Mouse (Mus musculus) adrenal gland (tissue): Measurements from ENCODE around the gene Ank3.

Experiments used
- intact Hi-C: fragments of 180-260 bp; cut with DNase I; formaldehyde crosslinking; loops from one replicate; pipeline ENCODE4 v1.15.1; 2025

The Ank3 gene

DNA sequence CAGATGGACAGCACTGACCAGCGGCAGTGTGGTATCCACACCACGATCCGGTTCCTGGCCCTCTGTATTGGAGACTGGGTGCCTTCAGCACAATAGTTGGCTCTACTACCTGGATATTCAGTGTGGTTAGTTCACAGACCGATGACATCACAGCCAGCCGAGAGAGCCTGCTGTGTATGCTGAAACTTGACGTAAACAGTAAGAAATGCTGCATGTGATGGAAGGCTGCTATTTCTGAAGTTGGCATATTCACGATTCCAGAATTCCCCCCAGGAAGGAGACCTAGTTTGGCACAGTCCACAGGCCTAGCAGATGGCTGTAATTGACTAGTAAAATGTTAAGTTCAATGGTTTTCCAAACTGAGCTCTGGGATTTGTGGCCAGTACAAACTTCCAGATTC lies 521.2 kb downstream of the Ank3 start:
- intact Hi-C loops = no loop called here

- intact Hi-C loops = no loop called here
Observed at GRCm38 (mm10) chr10:69922076-69922475, 523.5 kb downstream of the Ank3 start.

DNA sequence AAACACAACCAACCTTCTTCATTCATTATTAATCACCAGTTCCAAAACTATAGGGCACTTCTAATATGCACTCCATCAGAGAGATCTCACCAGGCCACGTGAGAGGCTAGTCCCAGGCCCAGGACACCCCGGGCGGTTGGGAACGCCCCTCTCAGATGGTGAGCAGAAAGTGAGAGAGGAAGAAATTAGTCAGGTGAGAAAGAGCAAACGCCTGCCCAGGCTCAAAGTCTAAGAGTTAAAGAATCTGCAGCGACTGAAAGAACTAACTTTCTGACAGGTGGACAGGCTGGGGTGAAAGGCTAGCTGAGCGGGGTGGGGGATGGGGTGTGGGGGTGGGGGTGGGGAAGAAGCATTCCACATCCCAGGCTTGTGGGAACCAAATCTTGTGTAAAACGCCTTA lies 525.2 kb downstream of the Ank3 start:
- intact Hi-C loops = no loop called here

GRCm38 (mm10) chr10:69924321-69924720 lies 525.7 kb downstream of the Ank3 start:
- intact Hi-C loops = no loop called here

DNA sequence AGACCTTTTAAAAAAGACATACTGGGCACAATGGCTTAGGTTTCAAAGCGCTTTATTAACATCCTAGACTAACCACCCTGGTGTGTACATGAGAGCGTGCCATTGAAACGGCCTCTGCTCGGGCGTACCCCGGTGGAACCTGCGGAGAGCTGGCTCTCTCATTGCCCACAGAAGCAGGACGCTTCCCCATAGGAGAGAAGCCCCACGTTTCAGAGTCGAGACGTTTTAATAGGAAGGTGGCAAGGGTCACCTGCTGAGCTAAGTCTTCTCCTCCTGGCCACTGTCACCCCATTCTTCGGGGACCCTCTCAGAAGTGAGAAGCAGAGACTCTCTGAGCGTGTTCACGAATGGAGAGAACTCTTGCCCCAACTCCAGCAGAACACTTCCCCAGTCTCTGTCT lies 526.3 kb downstream of the Ank3 start:
- intact Hi-C loops = no loop called here

- intact Hi-C loops = no loop called here
Observed at GRCm38 (mm10) chr10:69925285-69926157, 526.9 kb downstream of the Ank3 start.

DNA sequence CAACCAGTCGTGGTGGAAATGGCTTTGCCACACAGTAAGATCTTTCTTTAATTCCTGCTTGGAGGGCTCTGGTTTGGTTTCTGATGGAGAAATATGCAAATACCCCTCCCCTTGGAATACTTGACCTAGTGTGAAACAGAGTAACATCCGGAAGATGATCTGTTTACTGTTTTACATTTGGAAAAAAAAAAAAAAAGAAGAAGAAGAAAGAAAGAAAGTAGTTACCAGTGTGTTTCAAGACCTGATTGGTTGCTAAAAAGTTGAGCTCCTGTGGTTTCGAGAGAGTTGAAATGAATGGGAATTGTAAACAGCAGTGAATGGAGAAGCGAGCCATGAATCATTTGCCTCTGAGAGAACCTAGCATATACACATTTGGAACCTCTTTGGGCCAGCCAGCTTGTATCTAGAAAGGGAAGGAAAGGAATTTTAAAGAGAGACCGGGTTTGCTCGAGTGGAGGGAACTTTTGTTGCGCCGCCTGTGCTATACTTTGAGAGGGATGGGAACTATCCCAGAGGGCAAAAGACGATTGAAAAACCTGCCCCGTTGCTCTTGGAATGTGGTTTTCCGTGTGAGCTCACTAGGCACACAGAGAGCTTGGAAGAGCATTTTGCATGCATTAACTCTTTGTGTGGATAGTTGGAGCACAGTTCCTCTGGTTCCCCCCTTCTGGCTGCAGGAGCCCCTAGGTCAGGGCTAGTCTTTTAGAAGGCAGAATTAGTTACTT lies 527.7 kb downstream of the Ank3 start:
- intact Hi-C loops = no loop called here

- intact Hi-C loops = no loop called here
Observed at GRCm38 (mm10) chr10:69927012-69927411, 528.4 kb downstream of the Ank3 start.

GRCm38 (mm10) chr10:69928358-69928757 lies 529.8 kb downstream of the Ank3 start:
- intact Hi-C loops = no loop called here

DNA sequence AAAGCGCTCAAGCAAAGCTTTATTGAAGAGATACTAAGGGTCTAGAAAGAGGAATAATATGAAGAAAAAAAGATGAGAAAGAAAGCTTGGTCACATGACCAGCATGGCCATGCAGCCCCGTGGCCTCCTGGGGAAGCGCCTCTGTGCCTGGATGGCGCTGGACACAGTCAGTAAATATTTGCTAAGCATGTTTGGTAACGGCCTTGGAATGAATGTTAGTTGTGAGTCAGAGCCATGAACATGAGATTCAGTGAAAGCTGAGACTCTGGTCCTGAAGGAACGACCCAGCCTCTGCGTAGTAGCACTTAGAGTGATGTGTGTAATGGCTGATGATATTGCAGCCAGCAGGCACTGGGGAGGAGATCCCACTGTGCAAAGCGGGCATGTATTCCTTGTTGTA lies 531.9 kb downstream of the Ank3 start:
- intact Hi-C loops = no loop called here

DNA sequence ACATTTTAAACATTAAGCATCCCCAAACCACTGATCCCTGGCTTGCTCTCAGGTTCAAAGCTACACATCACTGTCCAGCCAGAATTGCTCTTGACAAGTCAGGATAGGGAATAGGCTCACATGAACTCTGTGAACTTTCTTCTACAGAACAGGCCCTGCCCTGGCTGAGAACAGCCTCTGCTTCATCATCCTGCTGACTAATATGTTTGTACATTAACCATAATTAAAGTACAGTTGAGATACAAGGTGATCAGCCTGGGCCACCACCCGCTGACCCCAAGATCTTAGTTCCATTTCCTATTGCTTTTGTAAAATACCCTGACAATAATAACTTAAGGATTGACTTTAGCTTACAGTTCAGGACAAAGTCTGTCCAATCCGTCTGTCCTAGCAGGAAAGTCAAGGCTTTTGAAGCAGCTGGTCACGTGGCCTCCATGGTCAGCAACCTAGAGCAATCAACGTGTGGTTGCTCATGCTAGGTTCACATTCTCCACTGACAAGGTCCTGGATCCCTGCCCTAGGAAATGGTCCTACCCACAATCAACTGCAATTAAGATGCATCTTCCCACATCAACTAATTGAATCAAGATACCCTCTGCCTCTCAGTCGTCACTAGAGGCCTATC lies 538.0 kb downstream of the Ank3 start:
- intact Hi-C loops = no loop called here

GRCm38 (mm10) chr10:69937291-69937921 lies 538.8 kb downstream of the Ank3 start:
- intact Hi-C loops = no loop called here

DNA sequence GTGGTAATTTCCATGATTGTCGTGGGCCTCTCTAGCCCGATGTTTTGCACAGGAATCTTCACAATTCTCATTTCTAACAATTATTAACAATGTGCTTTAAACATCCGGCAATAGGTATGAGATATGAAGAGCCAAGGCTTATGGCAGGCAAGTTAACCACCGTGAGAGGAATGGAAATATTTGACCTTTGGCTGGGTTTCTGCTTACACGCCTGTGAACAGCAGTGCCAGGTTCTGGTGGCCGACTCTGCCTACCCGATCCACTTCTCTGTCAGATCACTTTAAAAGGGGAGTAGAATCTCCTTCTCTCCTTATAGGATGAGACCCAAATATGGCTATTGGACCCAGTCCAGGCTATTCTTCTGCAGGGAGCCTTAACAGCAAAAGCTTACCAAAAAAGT lies 540.6 kb downstream of the Ank3 start:
- intact Hi-C loops = no loop called here

GRCm38 (mm10) chr10:69939966-69940365 lies 541.4 kb downstream of the Ank3 start:
- intact Hi-C loops = no loop called here

DNA sequence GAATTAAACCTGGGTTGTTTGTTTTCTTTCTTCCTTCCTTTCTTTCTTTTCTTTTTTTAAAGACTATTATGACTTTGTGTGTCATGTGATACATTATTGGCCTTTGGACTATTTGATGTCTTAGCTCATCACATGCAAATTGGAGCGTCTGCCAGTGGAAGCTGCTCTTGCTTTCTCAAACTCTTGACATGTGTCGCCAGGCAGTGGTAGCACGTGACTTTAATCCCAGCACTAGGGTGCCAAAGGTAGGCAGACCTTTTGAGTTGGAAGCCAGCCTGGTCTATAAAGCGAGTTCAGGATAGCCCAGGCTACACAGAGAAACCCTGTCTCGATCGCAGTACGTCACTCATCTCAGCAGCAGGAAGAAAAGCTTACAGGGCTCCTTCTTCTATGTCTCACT lies 542.4 kb downstream of the Ank3 start:
- intact Hi-C loops = no loop called here

DNA sequence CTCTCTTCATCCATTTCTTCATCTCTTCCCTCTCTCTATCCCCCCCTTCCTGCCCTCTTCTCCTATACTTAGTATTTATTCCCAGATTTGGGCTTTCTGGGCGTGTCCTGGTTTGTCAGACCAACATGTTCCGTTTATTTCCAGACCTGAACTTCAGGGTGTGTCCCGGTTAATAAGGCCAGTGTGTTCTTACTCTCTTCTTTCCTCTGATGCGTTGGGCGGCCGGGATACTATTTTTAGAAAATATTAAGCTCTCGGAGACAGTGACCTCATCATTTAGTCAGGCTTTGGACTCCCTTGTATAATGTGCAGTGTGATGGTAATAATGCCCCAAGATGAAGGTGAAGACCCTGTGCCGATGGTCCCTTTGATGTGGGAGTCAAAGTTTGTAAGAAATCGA lies 546.3 kb downstream of the Ank3 start:
- intact Hi-C loops = no loop called here

- intact Hi-C loops = no loop called here
Observed at GRCm38 (mm10) chr10:69945870-69946269, 547.3 kb downstream of the Ank3 start.

- intact Hi-C loops = no loop called here
Observed at GRCm38 (mm10) chr10:69946271-69946670, 547.7 kb downstream of the Ank3 start.

DNA sequence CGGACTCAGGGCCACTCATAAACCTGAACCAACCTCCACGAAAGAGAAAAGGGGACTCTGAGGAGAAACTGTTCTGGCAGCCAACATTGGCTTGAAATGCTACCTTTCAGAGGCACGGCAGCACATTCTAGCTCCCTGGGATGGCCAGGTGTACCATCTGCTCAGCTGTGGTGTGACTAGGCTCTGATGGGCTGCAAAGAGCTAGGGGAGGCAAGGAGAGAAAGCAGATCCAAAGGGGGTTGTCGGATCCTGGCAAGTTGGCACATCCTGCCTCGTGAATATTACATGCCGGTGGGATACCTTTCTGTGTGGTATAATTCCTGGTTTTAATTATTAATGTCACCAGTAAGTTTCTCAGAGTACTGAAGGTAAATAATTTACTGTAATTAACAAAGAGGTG lies 548.5 kb downstream of the Ank3 start:
- intact Hi-C loops = no loop called here

DNA sequence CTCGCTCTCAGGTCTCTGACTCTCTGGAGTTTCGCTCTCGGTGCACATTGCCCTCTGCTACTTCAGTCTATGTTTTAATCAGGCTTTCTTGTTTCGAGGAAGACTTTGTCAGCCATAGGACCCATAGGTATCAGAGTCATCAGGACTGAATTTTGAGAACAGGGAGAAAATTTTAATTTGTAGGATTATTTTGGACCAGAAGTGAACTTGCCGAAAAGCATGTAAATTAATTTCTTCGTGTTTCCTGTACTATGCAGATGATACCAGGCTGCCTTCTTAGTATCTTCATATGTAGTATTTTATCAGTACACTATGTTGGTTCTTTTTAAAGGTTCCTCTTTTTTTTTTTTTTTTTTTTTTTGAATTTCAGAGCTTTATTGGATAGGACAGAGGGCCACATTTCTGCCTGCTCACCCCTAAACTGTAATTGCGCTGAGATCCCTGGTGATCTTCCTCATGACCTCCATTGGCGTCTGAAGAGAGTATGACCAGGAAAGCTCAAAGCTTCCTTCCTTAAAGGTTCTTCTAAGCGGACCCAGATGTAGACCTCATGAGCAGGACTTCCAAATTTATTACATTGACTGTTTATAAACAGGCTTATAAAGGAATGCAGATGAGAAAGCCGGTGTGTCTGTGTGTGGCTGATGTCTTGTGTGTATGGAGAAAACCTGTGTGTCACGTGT lies 551.8 kb downstream of the Ank3 start:
- intact Hi-C loops = no loop called here

GRCm38 (mm10) chr10:69950919-69951236 lies 552.3 kb downstream of the Ank3 start:
- intact Hi-C loops = no loop called here
